27 mouse cellular contexts compared by ENCODE assay signal in genomic region chr10:118458729-118459128, GRCm38 (mm10). TPM values are rescaled to one million over a fixed set of nuclear protein-coding genes. Genes with fewer than 3 reads are reported as not detected.
"Had no signal": no experiment of that assay in that cellular context is flagged by ENCODE, and none has a peak within 500 bp of the region (broad histone marks: within the 10 kb centered on the region; RNA-seq: fewer than 3 reads in every experiment).

No protein-coding gene starts in this region.

- H3K27ac ChIP-seq: kidney, postnatal 0 days; layer of hippocampus, adult 2 months; left cerebral cortex, adult 2 months; limb, embryonic 13.5 days; liver, embryonic 12.5 days; liver, embryonic 15.5 days; lung, embryonic 15.5 days; midbrain, embryonic 12.5 days; midbrain, embryonic 15.5 days; stomach, embryonic 15.5 days had no signal

- H3K36me3 ChIP-seq: limb, embryonic 13.5 days; liver, embryonic 12.5 days; liver, embryonic 15.5 days; lung, embryonic 15.5 days; midbrain, embryonic 12.5 days; midbrain, embryonic 15.5 days; stomach, embryonic 15.5 days had no signal

- ATAC-seq: liver, embryonic 12.5 days; midbrain, embryonic 15.5 days had no signal

- H3K27me3 ChIP-seq: limb, embryonic 13.5 days; liver, embryonic 12.5 days; liver, embryonic 15.5 days; lung, embryonic 15.5 days; midbrain, embryonic 12.5 days; midbrain, embryonic 15.5 days; stomach, embryonic 15.5 days had no signal

- H3K9me3 ChIP-seq: limb, embryonic 13.5 days; liver, embryonic 12.5 days; liver, embryonic 15.5 days; lung, embryonic 15.5 days; midbrain, embryonic 15.5 days; stomach, embryonic 15.5 days had no signal

- H3K4me1 ChIP-seq: limb, embryonic 13.5 days; liver, embryonic 12.5 days; liver, embryonic 15.5 days; lung, embryonic 15.5 days; midbrain, embryonic 12.5 days; midbrain, embryonic 15.5 days; stomach, embryonic 15.5 days had no signal

- H3K4me3 ChIP-seq: layer of hippocampus, adult 2 months; left cerebral cortex, adult 2 months; limb, embryonic 13.5 days; liver, embryonic 12.5 days; liver, embryonic 15.5 days; lung, embryonic 15.5 days; midbrain, embryonic 12.5 days; midbrain, embryonic 15.5 days; stomach, embryonic 15.5 days had no signal

- DNase-seq: kidney, adult 2 months; kidney, postnatal 25 days; layer of hippocampus, adult 9-11 months; left cerebral cortex, postnatal 4 days; liver; lung, adult 18-20 months; lung, postnatal 10 days; lung, postnatal 4 days; right cerebral cortex, postnatal 25 days; spleen, adult 18-20 months; thymus, postnatal 25 days had no signal

RNA-seq across cellular contexts. Expression of gene Ifng, which starts 17.9 kb away (rescaled TPM):
- total RNA-seq: layer of hippocampus, adult 2 months; layer of hippocampus, postnatal 25 days; left cerebral cortex, adult 2 months; left cerebral cortex, postnatal 14 days; left cerebral cortex, postnatal 4 days; megakaryocyte progenitor cell, adult 5-6 weeks had no signal
- polyA plus RNA-seq: kidney, adult 2 months; kidney, embryonic 14.5 days; kidney, postnatal 0 days; limb, embryonic 13.5 days; liver, embryonic 12.5 days; liver, embryonic 15.5 days; lung, embryonic 15.5 days; midbrain, embryonic 12.5 days; midbrain, embryonic 15.5 days; neural tube, embryonic 11.5 days; neural tube, embryonic 14.5 days; stomach, embryonic 15.5 days had no signal
